Mouse (Mus musculus): Measurements from ENCODE around the gene Btbd10. TPM values are rescaled to one million over a fixed set of nuclear protein-coding genes. Genes with fewer than 3 reads are reported as not detected.

Gene Btbd10
- polyA plus RNA-seq, 1 experiment from 2014 or later = 58.6 TPM

DNA sequence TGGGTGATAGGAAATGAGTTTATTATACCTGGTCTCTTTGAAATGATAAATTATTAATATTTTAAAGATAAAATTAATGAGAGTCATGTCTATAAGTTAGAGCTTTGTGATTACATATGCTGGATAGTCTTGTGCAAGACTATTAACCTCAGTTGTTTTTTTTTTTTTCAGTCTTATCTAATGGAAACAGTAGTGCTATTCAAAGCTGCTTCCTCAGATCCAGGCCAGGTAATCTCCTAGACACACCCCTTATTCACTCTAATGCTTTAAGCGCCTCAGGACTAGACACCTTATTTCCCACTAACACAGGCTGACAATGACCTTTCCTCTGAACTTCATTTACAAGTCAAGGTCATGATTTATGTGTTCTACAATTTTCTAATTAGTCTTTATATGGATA is 20.1 kb downstream of the Btbd10 start:
- ATAC-seq (ENCODE audit: low read depth) = no peak

DNA sequence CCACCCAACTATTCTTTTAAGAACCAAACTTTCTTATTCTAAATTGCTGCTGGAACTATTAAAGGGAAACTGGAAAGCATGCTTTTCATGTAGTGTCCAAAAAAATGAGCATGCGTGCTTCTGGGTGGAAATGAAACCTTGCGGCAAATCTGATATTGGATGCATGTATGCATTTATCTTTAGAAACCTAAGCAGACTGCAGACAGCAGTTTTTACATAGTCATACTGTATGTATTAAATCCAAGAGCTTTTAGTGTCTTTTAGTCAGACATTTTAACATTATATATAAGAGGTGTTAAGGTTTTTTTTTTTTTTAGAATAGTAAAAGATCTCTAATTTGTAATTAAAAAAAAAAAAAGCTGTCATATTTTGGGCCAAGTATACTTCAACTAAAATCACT is 21.5 kb downstream of the Btbd10 start:
- Histone ChIP-seq H3K9ac (no peak overlapping the region), H3K4me2 (peak overlapping the region; percentile 38), H3K4me3 (no peak overlapping the region), H3K36me3 (no peaks in the 10 kb centered on the region), H3K9me3 (no peaks in the 10 kb centered on the region), H3K27me3 (no peaks in the 10 kb centered on the region), H3K27ac (replicated peaks) (peak overlapping the region; percentile 7), H3K4me1 (replicated peaks) (peaks cover 8% of the 10 kb centered on the region; the same call in 1 of the 2 replicates)
- WGBS = 92% methylated on average over 2 of the region's 2 CpGs
- no peak for ATAC-seq (ENCODE audit: low read depth)

More for the DNA sequence above, 20.1 kb downstream of the Btbd10 start:
- Histone ChIP-seq H3K9me3 (no peaks in the 10 kb centered on the region), H3K4me3 (no peak overlapping the region), H3K27ac (replicated peaks) (no peak overlapping the region), H3K27me3 (no peaks in the 10 kb centered on the region), H3K4me1 (replicated peaks) (peaks cover 8% of the 10 kb centered on the region; the same call in 1 of the 2 replicates), H3K4me2 (no peak overlapping the region), H3K36me3 (no peaks in the 10 kb centered on the region), H3K9ac (no peak overlapping the region)
- WGBS = 93% methylated on average over 1 of the region's 1 CpGs

DNA sequence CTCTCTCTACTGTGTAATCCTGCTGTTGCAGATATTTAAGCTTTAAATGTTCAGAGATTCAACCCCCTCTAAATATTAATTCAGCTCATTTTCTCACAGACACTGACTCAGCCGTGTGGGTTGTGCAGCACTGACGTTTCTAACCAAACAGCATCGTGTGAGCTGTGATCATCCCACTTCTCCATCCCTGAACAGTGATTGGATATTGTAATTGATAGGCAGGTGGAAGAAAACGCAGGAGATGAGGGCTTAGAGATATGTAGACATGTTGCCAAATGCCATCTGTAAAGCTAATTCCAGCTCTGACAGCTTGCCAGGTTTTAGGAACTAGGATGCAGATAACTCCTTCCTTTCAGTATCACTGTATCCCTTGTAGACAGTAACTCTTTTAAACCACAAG is 21.9 kb downstream of the Btbd10 start:
- Histone ChIP-seq H3K4me2 (peak overlapping the region; percentile 38), H3K27ac (replicated peaks) (peak overlapping the region; percentile 38), H3K4me1 (replicated peaks) (peaks cover 8% of the 10 kb centered on the region; the same call in 1 of the 2 replicates), H3K9ac (no peak overlapping the region), H3K27me3 (no peaks in the 10 kb centered on the region), H3K36me3 (no peaks in the 10 kb centered on the region), H3K9me3 (no peaks in the 10 kb centered on the region), H3K4me3 (no peak overlapping the region)
- no peak for ATAC-seq (ENCODE audit: low read depth)
- WGBS = 28% methylated on average over 4 of the region's 4 CpGs

DNA sequence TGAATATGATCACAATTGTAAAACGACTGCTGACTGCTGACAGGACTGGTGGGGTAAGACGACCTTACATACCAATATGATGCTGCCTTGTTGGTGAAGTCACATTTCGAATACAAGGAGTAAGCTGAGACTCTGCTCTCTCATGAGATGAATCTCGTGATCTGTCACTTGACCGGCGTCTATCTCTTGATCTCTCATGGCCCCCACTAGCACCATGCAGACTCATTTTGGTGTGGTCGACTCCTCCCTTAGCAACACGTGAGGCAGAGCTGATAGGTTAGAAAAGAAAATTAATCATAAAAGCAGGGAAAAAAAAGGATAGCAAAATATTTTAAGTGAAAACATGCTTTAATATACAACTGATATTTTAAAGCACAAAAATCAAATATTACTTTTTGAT is 33.9 kb downstream of the Btbd10 start:
- Histone ChIP-seq H3K9me3 (no peaks in the 10 kb centered on the region), H3K4me2 (no peak overlapping the region), H3K27me3 (no peaks in the 10 kb centered on the region), H3K9ac (no peak overlapping the region), H3K4me3 (no peak overlapping the region), H3K36me3 (0 out of 2 replicates have a peak, but pooled peaks cover 5% of the 10 kb centered on the region), H3K27ac (replicated peaks) (no peak overlapping the region), H3K4me1 (replicated peaks) (no peaks in the 10 kb centered on the region)
- 89% methylated on average over 8 of the region's 8 CpGs for WGBS
- ATAC-seq (ENCODE audit: low read depth) = no peak

DNA sequence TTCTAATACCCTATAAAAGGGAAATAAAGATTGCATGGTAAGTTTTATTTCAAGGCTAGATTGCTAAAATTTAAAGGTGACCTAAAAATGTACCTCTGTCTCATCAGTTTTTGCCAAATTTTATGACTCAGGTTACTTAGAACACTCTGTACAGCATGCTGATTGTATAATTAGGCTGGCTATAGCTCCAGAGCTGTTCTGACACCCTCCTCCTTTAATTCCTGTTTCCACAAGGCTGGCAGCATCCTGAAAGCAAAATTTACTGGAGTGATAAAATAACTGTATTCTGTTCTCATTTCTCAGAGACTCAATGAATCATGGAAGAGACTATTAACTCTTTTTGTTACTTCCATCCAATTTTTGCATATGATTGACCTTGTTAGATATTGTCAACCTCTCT is 35.2 kb downstream of the Btbd10 start:
- Histone ChIP-seq H3K4me1 (replicated peaks) (no peaks in the 10 kb centered on the region), H3K36me3 (0 out of 2 replicates have a peak, but pooled peaks cover 5% of the 10 kb centered on the region), H3K27ac (replicated peaks) (no peak overlapping the region), H3K4me2 (no peak overlapping the region), H3K9ac (no peak overlapping the region), H3K27me3 (no peaks in the 10 kb centered on the region), H3K9me3 (no peaks in the 10 kb centered on the region), H3K4me3 (no peak overlapping the region)
- no peak for ATAC-seq (ENCODE audit: low read depth)

DNA sequence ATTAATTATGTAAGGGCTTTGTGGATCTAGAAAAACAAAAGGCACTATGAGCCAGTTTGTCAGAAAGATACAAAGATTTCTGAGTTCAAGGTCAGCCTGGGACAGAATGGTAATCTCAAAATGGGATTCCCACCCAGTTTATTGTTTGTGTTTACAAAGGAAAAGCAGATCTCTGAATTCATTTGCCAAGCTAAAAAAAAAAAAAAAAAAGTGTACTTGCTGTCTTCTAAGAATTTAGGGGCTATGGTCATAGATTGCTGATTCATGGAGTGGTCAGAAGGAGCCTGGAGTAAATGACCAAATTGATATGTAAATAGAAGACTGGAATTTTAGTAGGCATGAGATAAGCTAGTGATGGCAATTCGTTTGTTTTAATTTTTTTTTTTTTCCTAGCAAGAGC is 49.1 kb downstream of the Btbd10 start:
- Histone ChIP-seq H3K9ac (no peak overlapping the region), H3K27me3 (no peaks in the 10 kb centered on the region), H3K4me1 (replicated peaks) (peaks cover 10% of the 10 kb centered on the region), H3K4me2 (no peak overlapping the region), H3K9me3 (no peaks in the 10 kb centered on the region), H3K36me3 (peaks cover 36% of the 10 kb centered on the region), H3K4me3 (no peak overlapping the region), H3K27ac (replicated peaks) (no peak overlapping the region)
- no peak for ATAC-seq (ENCODE audit: low read depth)
- 65% methylated on average over 1 of the region's 1 CpGs for WGBS

DNA sequence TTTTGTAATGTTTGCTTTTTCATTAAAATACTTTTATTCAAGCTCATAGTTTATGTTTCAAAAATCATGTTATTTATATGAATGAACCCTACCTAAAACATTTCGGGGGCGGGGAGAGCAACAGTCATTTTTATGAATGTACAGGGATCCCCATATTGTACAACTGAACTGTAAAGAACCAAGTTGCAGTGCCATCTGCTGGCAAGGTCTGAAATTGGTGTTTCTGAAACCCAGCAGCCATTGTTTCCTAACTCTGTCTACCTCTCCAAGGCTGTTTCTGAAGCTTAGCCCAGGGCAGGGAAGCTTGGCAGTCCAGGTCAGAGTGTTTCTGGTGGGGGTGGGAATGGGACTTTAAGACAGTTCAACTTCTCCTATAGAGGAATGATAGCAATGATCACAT is 57.4 kb downstream of the Btbd10 start:
- Histone ChIP-seq H3K9ac (no peak overlapping the region), H3K4me2 (no peak overlapping the region), H3K27me3 (no peaks in the 10 kb centered on the region), H3K36me3 (peaks cover 19% of the 10 kb centered on the region), H3K9me3 (no peaks in the 10 kb centered on the region), H3K4me1 (replicated peaks) (no peaks in the 10 kb centered on the region), H3K27ac (replicated peaks) (no peak overlapping the region), H3K4me3 (no peak overlapping the region)
- no peak for ATAC-seq (ENCODE audit: low read depth)
- 31% methylated on average over 2 of the region's 2 CpGs for WGBS

DNA sequence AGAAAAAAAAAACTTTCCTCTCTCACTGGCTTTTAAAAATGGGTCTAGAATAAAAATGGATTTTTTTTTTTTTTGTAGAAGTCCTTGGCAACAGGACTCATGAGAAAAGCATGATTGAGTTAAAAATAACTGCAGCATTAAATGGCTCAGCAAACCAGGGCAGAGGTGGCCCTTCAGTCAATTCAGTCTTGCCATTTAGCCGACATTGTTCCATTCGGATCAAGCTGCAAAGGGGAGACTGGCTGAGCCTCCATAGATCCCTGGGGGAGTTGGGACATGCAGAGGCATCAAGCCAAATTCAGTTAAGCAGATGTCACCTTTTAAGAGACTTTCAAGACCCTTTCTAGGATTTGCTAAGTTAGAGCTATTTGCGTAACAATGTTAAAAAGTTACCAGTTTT is 59.1 kb downstream of the Btbd10 start:
- no peak for ATAC-seq (ENCODE audit: low read depth)
- 63% methylated on average over 3 of the region's 3 CpGs for WGBS

DNA sequence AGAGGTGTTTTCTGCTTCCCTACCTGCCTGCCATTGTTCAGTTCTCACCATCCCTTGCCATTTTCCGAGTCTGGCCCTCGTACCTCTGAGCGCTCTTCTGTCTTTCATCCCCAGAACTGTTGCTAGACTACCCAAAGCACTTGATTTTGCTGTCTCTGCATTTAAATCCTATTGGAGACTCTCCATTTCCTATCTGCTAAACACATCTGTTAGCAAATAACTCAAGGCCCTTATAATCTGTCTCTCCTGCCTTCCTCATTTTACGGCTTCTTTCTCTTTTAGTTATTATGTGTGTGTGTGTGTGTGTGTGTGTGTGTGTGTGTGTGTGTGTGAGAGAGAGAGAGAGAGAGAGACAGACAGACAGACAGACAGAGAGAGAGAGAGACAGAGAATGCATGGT is 71.4 kb downstream of the Btbd10 start:
- 95% methylated on average over 4 of the region's 4 CpGs for WGBS
- no peaks in the 10 kb centered on the region for H3K9me3 ChIP-seq
- ATAC-seq (ENCODE audit: low read depth) = no peak

More for the DNA sequence above, 59.1 kb downstream of the Btbd10 start:
- peaks cover 14% of the 10 kb centered on the region for H3K36me3 ChIP-seq
- no peak overlapping the region for H3K4me2 ChIP-seq
- H3K4me1 ChIP-seq (replicated peaks) = no peaks in the 10 kb centered on the region
- no peaks in the 10 kb centered on the region for H3K9me3 ChIP-seq
- H3K27me3 ChIP-seq = no peaks in the 10 kb centered on the region
- no peak overlapping the region for H3K9ac ChIP-seq
- no peak overlapping the region for H3K27ac ChIP-seq (replicated peaks)
- H3K4me3 ChIP-seq = no peak overlapping the region

DNA sequence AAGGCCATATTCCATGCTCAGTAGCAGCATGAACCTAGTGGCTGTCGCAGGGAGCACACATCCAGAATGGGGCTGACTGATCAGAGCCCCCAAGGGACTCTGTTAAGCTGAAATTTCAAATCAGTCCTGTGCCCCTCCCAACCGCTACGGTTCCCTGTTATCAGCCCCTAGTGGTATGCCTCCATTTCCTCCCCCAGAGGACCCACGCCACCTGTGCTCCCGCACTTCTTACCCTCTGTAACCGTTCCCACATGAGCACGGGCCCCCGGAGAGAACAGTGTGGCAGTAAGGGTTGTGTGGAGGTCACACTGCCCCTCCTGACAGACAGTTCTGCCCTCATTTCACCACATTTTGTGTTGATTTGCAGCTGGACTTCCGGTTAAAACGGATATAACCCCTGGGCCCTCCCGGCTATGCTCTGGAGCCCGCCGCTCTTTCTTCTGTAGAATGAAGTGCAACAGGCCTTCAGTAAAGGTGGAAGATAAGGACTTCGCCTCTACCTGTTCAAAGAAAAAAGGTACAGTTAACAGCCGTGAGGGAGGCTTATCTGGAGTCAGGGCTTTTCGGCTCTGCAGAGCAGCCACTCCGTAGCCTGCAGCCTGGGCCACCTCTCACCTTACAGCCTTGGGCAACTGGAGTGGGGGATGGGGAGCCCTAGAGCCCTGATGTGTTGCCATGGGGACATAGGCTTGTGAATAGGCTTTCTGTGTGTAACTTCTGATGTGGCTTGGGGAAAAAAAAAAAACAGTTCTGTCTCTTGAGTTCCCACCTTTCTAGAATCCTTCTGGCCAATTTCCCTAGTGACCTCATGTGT is 73.9 kb downstream of the Btbd10 start:
- Histone ChIP-seq H3K4me3 (no peak overlapping the region), H3K4me2 (no peak overlapping the region), H3K36me3 (peaks cover 18% of the 10 kb centered on the region), H3K27ac (replicated peaks) (no peak overlapping the region), H3K9me3 (no peaks in the 10 kb centered on the region), H3K4me1 (replicated peaks) (peaks cover 14% of the 10 kb centered on the region), H3K9ac (no peak overlapping the region), H3K27me3 (no peaks in the 10 kb centered on the region)
- WGBS = 30% methylated on average over 17 of the region's 17 CpGs
- ATAC-seq (ENCODE audit: low read depth) = no peak; the same call in 1 of the 2 replicates

More for the DNA sequence above, 71.4 kb downstream of the Btbd10 start:
- no peak overlapping the region for H3K9ac ChIP-seq
- H3K27ac ChIP-seq (replicated peaks) = no peak overlapping the region
- no peak overlapping the region for H3K4me2 ChIP-seq
- no peak overlapping the region for H3K4me3 ChIP-seq
- H3K27me3 ChIP-seq = no peaks in the 10 kb centered on the region
- peaks cover 30% of the 10 kb centered on the region for H3K36me3 ChIP-seq
- H3K4me1 ChIP-seq (replicated peaks) = peaks cover 14% of the 10 kb centered on the region

DNA sequence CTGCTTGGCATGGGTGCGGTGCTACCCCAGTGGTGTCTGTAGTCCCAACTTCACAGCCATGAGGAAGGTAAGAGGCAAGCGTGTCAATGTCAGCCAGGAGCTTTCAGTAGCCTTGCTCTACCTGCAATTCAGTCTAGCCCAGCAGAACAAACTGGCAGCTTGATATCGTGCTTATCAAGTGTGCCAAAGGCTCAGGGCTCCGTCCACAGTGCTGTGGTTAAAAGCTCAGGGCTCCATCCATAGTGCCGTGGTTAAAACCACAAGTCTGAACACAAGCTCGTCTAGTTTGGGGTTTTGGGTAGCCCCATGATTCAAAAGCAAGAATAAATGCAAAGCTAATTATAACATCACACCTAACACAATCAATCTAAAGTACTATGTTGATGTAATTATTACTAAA is 74.6 kb downstream of the Btbd10 start:
- H3K27me3 ChIP-seq = no peaks in the 10 kb centered on the region
- H3K36me3 ChIP-seq = peaks cover 18% of the 10 kb centered on the region
- no peaks in the 10 kb centered on the region for H3K9me3 ChIP-seq
- H3K4me1 ChIP-seq (replicated peaks) = peaks cover 14% of the 10 kb centered on the region
- H3K27ac ChIP-seq (replicated peaks) = no peak overlapping the region
- ATAC-seq (ENCODE audit: low read depth) = no peak
- no peak overlapping the region for H3K4me2 ChIP-seq
- H3K4me3 ChIP-seq = no peak overlapping the region
- no peak overlapping the region for H3K9ac ChIP-seq
- WGBS = 89% methylated on average over 6 of the region's 6 CpGs

DNA sequence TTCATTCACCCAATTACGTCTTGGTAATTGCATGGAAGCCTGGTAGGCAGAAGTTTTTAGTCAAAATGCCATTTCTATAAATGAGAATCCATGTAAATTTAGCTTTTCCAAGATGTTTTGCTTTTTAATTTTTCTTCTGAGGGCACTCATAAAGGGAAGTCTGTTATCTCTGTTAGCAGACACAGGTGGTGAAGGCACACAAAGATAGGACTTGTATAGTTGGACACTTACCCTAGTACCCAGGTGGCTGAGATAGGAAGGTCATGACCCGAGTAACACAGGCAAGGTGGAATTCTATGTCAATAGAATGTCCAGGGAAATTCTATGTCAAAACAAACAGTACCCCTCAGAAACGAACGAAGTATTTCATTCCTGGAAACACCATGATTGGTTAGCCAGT is 77.0 kb downstream of the Btbd10 start:
- Histone ChIP-seq H3K4me2 (no peak overlapping the region), H3K9ac (no peak overlapping the region), H3K4me3 (no peak overlapping the region), H3K36me3 (peaks cover 22% of the 10 kb centered on the region), H3K4me1 (replicated peaks) (peaks cover 14% of the 10 kb centered on the region), H3K9me3 (no peaks in the 10 kb centered on the region), H3K27ac (replicated peaks) (no peak overlapping the region), H3K27me3 (no peaks in the 10 kb centered on the region)
- no peak for ATAC-seq (ENCODE audit: low read depth)
- 87% methylated on average over 4 of the region's 4 CpGs for WGBS

DNA sequence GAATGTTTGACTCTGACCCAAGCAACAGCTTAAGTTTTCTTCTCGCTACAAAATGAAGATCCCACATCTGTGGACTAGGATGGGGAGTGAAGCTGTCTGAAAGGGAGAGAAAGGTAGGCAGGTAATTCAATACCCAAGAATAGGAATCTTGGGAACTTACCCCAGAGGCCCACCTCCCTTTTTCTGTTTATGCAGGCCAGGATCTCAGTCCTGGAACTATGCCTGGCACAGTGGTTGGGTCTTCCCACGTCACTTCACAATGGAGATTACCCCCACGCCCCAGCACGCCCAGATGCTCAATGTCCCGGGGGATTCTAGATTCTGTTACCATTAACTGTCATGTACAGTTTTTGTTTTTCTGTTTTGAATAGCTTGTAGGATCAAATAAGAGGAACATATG is 77.5 kb downstream of the Btbd10 start:
- H3K4me1 ChIP-seq (replicated peaks) = peaks cover 14% of the 10 kb centered on the region
- no peak overlapping the region for H3K4me3 ChIP-seq
- H3K9me3 ChIP-seq = no peaks in the 10 kb centered on the region
- H3K4me2 ChIP-seq = no peak overlapping the region
- no peak overlapping the region for H3K9ac ChIP-seq
- H3K27me3 ChIP-seq = no peaks in the 10 kb centered on the region
- 82% methylated on average over 5 of the region's 5 CpGs for WGBS
- ATAC-seq (ENCODE audit: low read depth) = no peak
- no peak overlapping the region for H3K27ac ChIP-seq (replicated peaks)
- peaks cover 25% of the 10 kb centered on the region for H3K36me3 ChIP-seq

Measured in neural tube, embryonic 13.5 days (tissue).